Comparison of ENCODE assay signal across 10 mouse cellular contexts in genomic region chr10:121701296-121702248, GRCm38 (mm10). TPM values are rescaled to one million over a fixed set of nuclear protein-coding genes. Genes with fewer than 3 reads are reported as not detected.
DNase-seq lines count a peak whose midpoint lies in the region; ATAC-seq and TF ChIP-seq lines count a peak whose summit lies in the region.
"Had no signal": no experiment of that assay in that cellular context is flagged by ENCODE, and none has a peak within 500 bp of the region (broad histone marks: within the 10 kb centered on the region; RNA-seq: fewer than 3 reads in every experiment).

No protein-coding gene starts in this region.

- no peaks in the 10 kb centered on the region for H3K27me3 ChIP-seq in kidney, adult 2 months (replicated peaks; ENCODE audit: control insufficient read depth, insufficient read depth, low read length)
- no peaks in the 10 kb centered on the region for H3K27me3 ChIP-seq in kidney, embryonic 14.5 days (ENCODE audit: control insufficient read depth, insufficient read depth, low read length)
- H3K27me3 ChIP-seq: embryonic facial prominence, embryonic 15.5 days; limb, embryonic 15.5 days had no signal

- H3K9ac ChIP-seq in kidney, embryonic 14.5 days (ENCODE audit: low read depth, low read length): no peak overlapping the region
- H3K9ac ChIP-seq: embryonic facial prominence, embryonic 15.5 days; limb, embryonic 15.5 days had no signal

- H3K27ac ChIP-seq in kidney, adult 2 months (ENCODE audit: insufficient read depth, low read depth, low read length): no peak overlapping the region
- H3K27ac ChIP-seq in kidney, embryonic 14.5 days (ENCODE audit: low read depth, low read length): no peak overlapping the region
- H3K27ac ChIP-seq: embryonic facial prominence, embryonic 15.5 days; limb, embryonic 15.5 days had no signal

- no peak overlapping the region for H3K4me3 ChIP-seq in kidney, adult 2 months (ENCODE audit: insufficient read depth, low read depth, low read length)
- no peak overlapping the region for H3K4me3 ChIP-seq in kidney, embryonic 14.5 days (ENCODE audit: low read length)
- H3K4me3 ChIP-seq: embryonic facial prominence, embryonic 15.5 days; limb, embryonic 15.5 days had no signal

- H3K4me2 ChIP-seq in kidney, embryonic 14.5 days (replicated peaks; ENCODE audit: low read depth, low read length): no peak overlapping the region
- H3K4me2 ChIP-seq: embryonic facial prominence, embryonic 15.5 days; limb, embryonic 15.5 days had no signal

- no peaks in the 10 kb centered on the region for H3K9me3 ChIP-seq in kidney, embryonic 14.5 days (ENCODE audit: control insufficient read depth, low read length)
- H3K9me3 ChIP-seq: embryonic facial prominence, embryonic 15.5 days; limb, embryonic 15.5 days had no signal

- peak; percentile 48 for TF ChIP-seq CTCF in kidney, adult 2 months (conservative IDR thresholded peaks at IDR 0.05; ENCODE audit: insufficient read depth, insufficient read length, low read depth, low read length)

- TF ChIP-seq POLR2A in kidney, adult 2 months (IDR thresholded peaks at IDR 0.05; ENCODE audit: low read depth, low read length): no peak

- no peaks in the 10 kb centered on the region for H3K4me1 ChIP-seq in kidney, adult 2 months (ENCODE audit: control insufficient read depth, insufficient read depth, low read length)
- H3K4me1 ChIP-seq in kidney, embryonic 14.5 days (ENCODE audit: control insufficient read depth, insufficient read depth, low read length): no peaks in the 10 kb centered on the region
- H3K4me1 ChIP-seq: embryonic facial prominence, embryonic 15.5 days; limb, embryonic 15.5 days had no signal

- 44% methylated on average over 11 of the region's 11 CpGs for whole genome bisulfite sequencing in kidney, adult 2 months
- WGBS in kidney, embryonic 14.5 days: 60% methylated on average over 11 of the region's 11 CpGs

- H3K36me3 ChIP-seq in kidney, adult 2 months (ENCODE audit: control insufficient read depth, insufficient read depth, low read length): no peaks in the 10 kb centered on the region
- no peaks in the 10 kb centered on the region for H3K36me3 ChIP-seq in kidney, embryonic 14.5 days (ENCODE audit: control insufficient read depth, insufficient read depth, low read length)
- H3K36me3 ChIP-seq: embryonic facial prominence, embryonic 15.5 days; limb, embryonic 15.5 days had no signal

- ATAC-seq in kidney, embryonic 14.5 days (ENCODE audit: low FRiP score, low TSS enrichment): no peak
- peak; percentile 59 for ATAC-seq in megakaryocyte, adult 5-6 weeks (ENCODE audit: poor library complexity, severe bottlenecking)

- DNase-seq in kidney, adult 2 months: peak; percentile 53
- DNase-seq in CD4-positive, CD25-positive, alpha-beta regulatory T cell, adult 2 months (ENCODE audit: low read depth, low spot score): peak; percentile 63
- DNase-seq in adipocyte (ENCODE audit: low spot score): peak; percentile 80
- DNase-seq in fibroblast of lung, adult 2 months (ENCODE audit: low read depth): peak; percentile 37
- DNase-seq in kidney, postnatal 10 days: peak; percentile 80
- DNase-seq in urinary bladder, postnatal 10 days (ENCODE audit: low spot score): no peak

RNA-seq across cellular contexts. Expression of gene BC048403, which starts 38.2 kb away (rescaled TPM):
- polyA plus RNA-seq in kidney, adult 2 months (2012; rRNA removed): 5.2 and 5.5 TPM in 2 replicates
- polyA plus RNA-seq in kidney, embryonic 14.5 days (2014; fragmentation: Nextera tagmentation; extraction: Ambion mirVana): 2.6 and 3.6 TPM in 2 replicates
- 7.0 and 8.5 TPM in 2 replicates for total RNA-seq in megakaryocyte, adult 5-6 weeks (2015)
- 1.1 and 2.7 TPM in 2 replicates for total RNA-seq in megakaryocyte, adult 5-6 weeks (2017)
